Mouse (Mus musculus) c-Kit-positive CD71-negative TER-119-negative erythroid progenitor cells, embryonic 14.5 days (primary cell): ENCODE results near the gene Mcm2.

ENCODE experiments used
- DNase-seq: peaks from one replicate; pipeline ENCODE4 v3.0.0-alpha.2; 2013; ENCODE audit warnings: low read depth

The Mcm2 gene

GRCm38 (mm10) chr6:88847571-88847970 is 51.0 kb downstream of the Mcm2 start:
- no peak for DNase-seq

DNA sequence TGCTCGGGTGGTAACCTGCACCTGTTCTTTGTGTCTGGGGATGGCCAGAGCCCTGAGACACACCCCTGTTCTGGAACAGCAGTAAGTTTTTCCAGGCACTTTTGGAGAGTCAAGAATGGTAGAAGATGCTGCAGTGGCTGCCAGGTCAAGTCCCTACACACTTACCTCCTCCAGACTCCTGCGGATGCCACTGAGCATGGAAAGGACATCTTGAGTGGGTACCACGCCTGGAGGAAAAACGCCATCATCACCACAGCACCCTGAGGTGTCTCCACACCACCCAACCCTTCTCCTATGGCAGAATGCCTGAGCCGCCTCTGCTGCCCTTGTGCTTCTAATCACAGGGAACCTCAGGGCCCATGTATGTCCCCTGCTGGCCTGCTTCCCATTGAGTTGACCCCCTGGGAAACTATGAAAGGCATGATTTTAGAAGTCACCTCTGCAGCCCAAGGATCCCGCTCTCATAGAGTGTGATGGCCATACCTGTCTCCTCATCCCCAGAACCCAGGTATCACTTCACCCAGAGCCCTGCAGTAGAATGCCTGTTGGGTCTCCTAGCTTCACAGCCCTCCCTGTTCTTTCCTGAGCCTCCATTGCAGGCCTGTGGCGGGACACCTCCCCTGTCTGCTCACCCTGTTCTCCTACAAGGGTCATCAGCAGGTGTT is 53.5 kb downstream of the Mcm2 start:
- no peak for DNase-seq

DNA sequence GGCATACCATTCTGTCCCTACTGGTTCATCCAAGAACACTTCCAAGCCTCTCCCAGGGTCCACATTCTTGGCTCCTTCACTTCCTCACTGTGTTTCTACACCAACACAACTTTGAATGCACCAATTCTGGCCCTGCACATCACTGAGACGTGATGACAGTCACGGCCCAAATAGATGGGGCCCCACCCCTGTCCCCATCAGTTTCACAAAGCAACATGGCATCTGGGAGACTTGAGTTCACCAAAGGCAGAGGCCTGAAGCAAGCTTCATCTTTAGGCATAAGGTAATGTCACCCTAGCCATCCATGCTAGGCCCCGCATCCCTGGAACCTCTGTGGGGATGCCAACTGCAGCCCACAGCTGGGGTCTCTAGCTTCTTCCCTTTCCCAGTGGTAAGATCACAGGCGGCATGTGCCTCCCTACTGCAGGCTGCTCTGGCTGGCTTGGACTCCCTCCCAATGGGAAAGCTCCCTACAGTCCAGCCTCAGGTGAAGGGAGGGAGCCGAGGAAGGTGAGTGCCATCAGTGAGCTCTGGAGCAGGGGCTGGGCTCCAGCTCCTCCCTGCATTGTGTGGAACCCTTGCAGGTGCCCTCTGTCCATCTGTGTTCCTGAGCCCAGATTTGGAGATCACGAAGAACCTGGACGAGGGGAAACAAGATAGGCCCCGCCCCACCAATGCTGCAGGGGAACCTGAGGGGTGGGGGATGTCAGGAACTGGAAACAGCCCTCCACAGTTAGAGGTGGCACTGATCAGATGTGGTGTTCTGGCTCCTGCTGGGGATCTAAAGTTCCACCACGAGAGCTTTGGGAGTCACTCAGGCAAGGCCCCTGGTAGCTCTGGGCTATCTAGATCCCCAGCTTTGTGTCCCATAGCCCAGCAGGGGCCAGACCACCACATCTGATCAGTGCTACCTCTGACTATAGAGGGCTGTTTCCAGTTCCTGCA is 54.5 kb downstream of the Mcm2 start:
- no peak for DNase-seq

DNA sequence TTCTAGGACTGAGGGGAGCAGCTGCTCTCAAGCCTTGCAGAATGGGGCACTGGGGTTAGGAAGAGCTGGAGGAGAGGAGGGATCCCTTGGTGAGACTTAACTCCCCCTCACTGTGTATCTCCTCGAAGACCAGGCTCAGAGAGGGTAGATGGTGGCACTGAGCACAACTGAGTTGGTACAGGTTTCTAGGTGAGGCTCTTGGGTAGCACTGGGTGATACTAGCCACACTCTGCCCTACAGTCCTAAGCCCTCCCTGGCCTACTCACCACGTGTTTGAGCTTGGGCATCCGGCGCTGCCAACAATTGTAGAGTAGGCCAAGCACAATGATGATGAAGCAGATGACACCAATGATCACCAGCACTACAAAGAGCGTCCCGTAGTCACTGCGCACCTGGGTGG is 55.3 kb downstream of the Mcm2 start:
- DNase-seq: no peak

DNA sequence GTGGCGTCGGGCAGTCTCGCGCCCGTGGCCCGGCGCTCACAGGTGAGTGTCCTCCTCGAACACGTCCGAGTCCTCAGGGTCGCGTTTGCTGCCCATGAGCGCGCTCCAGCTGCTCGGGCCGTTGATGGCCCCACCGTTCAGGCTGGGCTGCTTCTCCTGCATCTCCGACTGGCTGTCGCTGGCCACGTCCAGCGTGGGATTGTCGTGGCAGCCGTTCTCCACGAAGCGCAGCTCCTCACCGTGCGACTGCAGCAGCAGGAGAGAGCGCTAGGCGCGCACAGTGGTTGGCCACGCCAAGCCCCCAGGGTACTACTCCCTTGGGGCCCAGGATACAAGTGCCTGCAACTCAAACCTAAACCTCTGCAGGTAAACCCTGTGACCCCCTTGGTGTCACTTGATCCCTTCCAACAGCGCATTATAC is 55.8 kb downstream of the Mcm2 start:
- DNase-seq: no peak

- peak; percentile 100 for DNase-seq
Measured at GRCm38 (mm10) chr6:88841781-88842689, 56.5 kb downstream of the Mcm2 start, which contains the start of gene Abtb1. Gene Abtb1 (minus strand): TSS chr6:88841984.

DNA sequence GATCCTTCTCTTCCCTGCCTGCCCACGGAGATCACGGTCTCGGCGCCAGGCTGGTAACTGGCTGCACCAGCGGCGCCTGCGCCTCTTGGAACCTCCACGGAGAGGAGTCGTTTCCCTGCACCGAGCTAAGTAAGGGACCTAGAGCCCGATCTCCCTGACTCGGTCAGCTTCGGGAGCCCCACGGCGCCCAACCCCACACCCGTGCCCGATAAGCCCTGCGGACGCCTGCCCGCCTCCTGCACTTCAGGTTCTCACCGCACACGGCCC is 57.1 kb downstream of the Mcm2 start:
- no peak for DNase-seq

DNA sequence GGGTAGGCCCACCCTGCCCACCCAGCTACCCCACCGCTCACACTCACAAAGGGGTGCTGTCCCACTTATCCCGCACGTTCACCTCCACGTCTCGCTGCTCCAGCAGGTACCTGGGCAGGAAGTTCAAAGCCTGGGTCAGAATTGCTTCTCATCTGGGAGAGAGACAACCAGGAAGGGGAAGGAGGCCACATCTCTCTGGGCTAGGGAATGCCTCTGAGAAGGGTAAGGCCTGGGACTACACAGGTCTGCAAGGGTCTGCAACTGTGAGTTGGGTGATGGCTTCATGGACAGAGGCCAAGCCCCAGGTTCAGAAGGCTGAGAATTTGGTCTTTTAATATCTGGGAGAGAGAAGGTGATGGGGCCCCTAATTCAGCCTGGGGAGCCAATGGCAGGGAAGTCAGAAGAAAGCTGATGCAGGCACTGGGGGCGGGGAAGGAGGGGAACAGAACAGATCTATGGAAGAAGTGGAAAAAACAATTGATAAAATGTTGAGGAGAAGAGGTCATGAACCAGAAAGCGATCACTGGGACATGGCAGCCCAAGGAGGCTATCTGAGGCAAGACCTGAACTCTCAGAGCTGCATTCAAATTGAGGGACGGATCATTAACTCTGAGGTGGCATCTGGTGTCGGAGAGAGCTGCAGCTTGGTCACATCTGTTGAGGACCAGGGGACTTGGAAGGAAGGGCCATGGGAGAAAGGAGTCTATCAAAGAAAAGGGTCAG is 57.6 kb downstream of the Mcm2 start:
- no peak for DNase-seq

DNA sequence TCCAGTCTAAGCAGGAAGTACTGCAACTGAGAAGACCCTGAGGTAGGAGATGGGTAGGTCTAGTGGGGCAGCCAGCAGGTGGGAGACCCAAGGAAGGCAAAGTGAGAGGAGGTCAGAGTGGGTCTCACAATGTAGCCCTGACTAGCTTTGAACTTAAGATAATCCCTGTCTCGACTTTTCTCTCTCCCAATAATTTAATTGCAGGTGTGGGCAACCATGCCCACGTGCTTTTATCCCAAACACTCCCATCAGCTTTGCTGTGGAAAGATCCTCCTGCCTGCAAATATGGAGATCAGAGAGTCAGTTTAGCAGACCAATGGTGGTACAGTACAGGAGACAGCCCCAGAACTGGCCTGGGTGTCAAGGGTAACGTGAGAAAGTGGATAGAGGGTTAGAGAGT is 58.4 kb downstream of the Mcm2 start:
- DNase-seq: no peak

- DNase-seq: no peak
Measured at GRCm38 (mm10) chr6:88839135-88839970, 59.2 kb downstream of the Mcm2 start.

- no peak for DNase-seq
Measured at GRCm38 (mm10) chr6:88838613-88839012, 60.0 kb downstream of the Mcm2 start.

DNA sequence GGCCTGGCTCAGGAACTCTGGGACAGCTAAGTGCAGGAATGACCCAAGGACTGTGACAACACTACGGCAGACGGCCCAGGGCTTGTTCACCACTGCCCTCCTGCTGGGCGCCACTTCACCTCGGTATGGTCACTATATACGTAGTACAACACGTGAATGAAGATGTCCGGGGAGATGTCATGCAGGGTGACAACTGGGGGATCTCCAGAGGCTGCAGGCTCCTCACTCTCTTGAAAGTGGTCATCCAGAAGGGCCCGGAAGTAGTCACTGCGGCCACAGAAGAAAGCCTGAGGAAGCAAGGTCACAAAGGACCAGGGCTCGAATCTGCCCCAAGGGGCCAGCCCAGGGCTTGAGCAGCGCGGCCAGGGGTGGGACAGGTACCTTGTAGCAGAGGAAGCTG is 60.6 kb downstream of the Mcm2 start:
- DNase-seq: no peak

GRCm38 (mm10) chr6:88836178-88836819 is 62.3 kb downstream of the Mcm2 start:
- DNase-seq: no peak

DNA sequence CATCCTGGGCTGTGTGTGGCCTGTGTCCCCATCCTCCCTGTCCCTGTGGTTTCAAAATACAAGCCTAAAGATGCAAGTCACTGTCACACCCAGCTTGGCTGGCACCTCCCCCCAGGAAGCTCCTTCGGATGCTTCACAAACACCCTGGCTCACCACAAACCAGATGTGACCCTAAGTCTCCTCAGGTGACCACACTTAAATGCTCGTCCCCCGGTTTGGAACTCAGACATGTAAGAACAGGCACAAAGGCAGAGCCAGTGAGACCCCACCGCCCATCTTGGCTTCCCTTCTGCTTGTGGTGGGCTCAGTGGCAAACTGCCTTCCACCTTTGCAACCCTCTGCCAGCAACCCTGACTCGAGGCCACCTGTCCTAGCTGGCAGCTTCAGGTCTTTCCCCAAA is 63.5 kb downstream of the Mcm2 start:
- no peak for DNase-seq
